Mouse (Mus musculus): ENCODE data around the gene Hmga1b.

GRCm38 (mm10) chr11:120715131-120715530, 47.5 kb upstream of the Hmga1b start:
- TF ChIP-seq CTCF (IDR thresholded peaks at IDR 0.05; ENCODE audit: low read depth) (no peak), EP300 (IDR thresholded peaks at IDR 0.05; ENCODE audit: low read depth) (no peak)

Measured in liver, postnatal 0 days (tissue).